Comparison of ENCODE assay signal across 9 mouse cellular contexts in the genomic region with DNA sequence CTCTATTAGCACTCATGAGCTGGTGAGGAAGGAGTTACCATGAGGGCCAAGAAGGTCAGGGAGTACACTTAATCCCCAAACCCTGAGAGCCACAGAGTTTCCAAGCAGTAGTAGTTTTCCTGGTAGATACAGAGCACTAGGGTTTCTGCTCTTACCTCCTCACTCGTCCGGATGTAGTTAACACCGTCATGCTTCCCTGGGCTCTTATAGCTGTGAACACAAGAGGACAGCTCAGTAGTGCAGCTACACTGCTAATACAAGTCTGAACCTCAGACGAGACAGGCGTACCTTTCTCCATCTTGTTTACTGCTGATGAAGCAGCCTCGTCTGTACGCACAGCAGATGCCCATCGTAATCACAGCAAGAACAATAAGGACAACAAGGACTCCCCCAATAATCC.
"Had no signal": no experiment of that assay in that cellular context is flagged by ENCODE, and none has a peak within 500 bp of the region (broad histone marks: within the 10 kb centered on the region; RNA-seq: fewer than 3 reads in every experiment).

No protein-coding gene starts in this region.

- DNase-seq: layer of hippocampus, adult 9-11 months; layer of hippocampus, postnatal 36 days; lung, postnatal 14 days; thymus, postnatal 4 days had no signal

- H3K4me1 ChIP-seq: limb, embryonic 15.5 days; neural tube, embryonic 12.5 days had no signal

- H3K4me3 ChIP-seq: limb, embryonic 15.5 days; liver, embryonic 12.5 days; neural tube, embryonic 12.5 days had no signal

- H3K4me2 ChIP-seq: limb, embryonic 15.5 days; liver, embryonic 12.5 days; lung, embryonic 14.5 days; neural tube, embryonic 12.5 days had no signal

- H3K27me3 ChIP-seq: limb, embryonic 15.5 days; liver, embryonic 12.5 days; neural tube, embryonic 12.5 days had no signal

- ATAC-seq: liver, embryonic 12.5 days had no signal

- H3K27ac ChIP-seq: limb, embryonic 15.5 days; liver, embryonic 12.5 days; neural tube, embryonic 12.5 days; stomach, postnatal 0 days had no signal

- H3K9me3 ChIP-seq: limb, embryonic 15.5 days; liver, embryonic 12.5 days; neural tube, embryonic 12.5 days had no signal

- H3K9ac ChIP-seq: limb, embryonic 15.5 days; liver, embryonic 12.5 days; lung, embryonic 14.5 days; neural tube, embryonic 12.5 days had no signal
